ENCODE assay signal across 10 mouse cellular contexts in genomic region chr13:34398061-34398787, GRCm38 (mm10). TPM values are rescaled to one million over a fixed set of nuclear protein-coding genes. Genes with fewer than 3 reads are reported as not detected.
DNase-seq lines count a peak whose midpoint lies in the region; ATAC-seq and TF ChIP-seq lines count a peak whose summit lies in the region.
"Had no signal": no experiment of that assay in that cellular context is flagged by ENCODE, and none has a peak within 500 bp of the region (broad histone marks: within the 10 kb centered on the region; RNA-seq: fewer than 3 reads in every experiment).

No protein-coding gene starts in this region.

- no peaks in the 10 kb centered on the region for H3K9me3 ChIP-seq in midbrain, postnatal 0 days (ENCODE audit: low read length)
- no peaks in the 10 kb centered on the region for H3K9me3 ChIP-seq in midbrain, embryonic 14.5 days (ENCODE audit: control insufficient read depth, low read length)
- H3K9me3 ChIP-seq: limb, embryonic 13.5 days had no signal

- H3K4me3 ChIP-seq in midbrain, postnatal 0 days (ENCODE audit: low read depth, low read length): no peak overlapping the region
- no peak overlapping the region for H3K4me3 ChIP-seq in midbrain, embryonic 14.5 days (replicated peaks; ENCODE audit: low read depth, low read length)
- H3K4me3 ChIP-seq: limb, embryonic 13.5 days had no signal

- H3K27me3 ChIP-seq in midbrain, postnatal 0 days (ENCODE audit: insufficient read depth, low read length): no peaks in the 10 kb centered on the region
- no peaks in the 10 kb centered on the region for H3K27me3 ChIP-seq in midbrain, embryonic 14.5 days (ENCODE audit: control insufficient read depth, insufficient read depth, low read length)
- H3K27me3 ChIP-seq: limb, embryonic 13.5 days had no signal

- 38% methylated on average over 10 of the region's 10 CpGs for WGBS in midbrain, postnatal 0 days
- 39% methylated on average over 10 of the region's 10 CpGs for WGBS in midbrain, embryonic 14.5 days

- DNase-seq in midbrain, postnatal 0 days (ENCODE audit: low spot score): peak; percentile 6
- DNase-seq in midbrain, embryonic 14.5 days: no peak
- peak; percentile 5 for DNase-seq in c-Kit-positive CD71-positive TER-119-positive erythroid progenitor cells, embryonic 14.5 days (ENCODE audit: low spot score)
- DNase-seq in kidney, postnatal 36 days: peak; percentile 19 to 23
- DNase-seq in frontal cortex, postnatal 14 days (ENCODE audit: low spot score in 2 of 2): no peak
- DNase-seq in left cerebral cortex, adult 11 months (ENCODE audit: low spot score): no peak
- no peak for DNase-seq in cerebellum, adult 18-20 months
- DNase-seq: gastrocnemius, postnatal 36 days had no signal

- H3K36me3 ChIP-seq in midbrain, postnatal 0 days (ENCODE audit: insufficient read depth, low read length): no peaks in the 10 kb centered on the region
- no peaks in the 10 kb centered on the region for H3K36me3 ChIP-seq in midbrain, embryonic 14.5 days (ENCODE audit: control insufficient read depth, insufficient read depth, low read length)
- H3K36me3 ChIP-seq: limb, embryonic 13.5 days had no signal

- H3K9ac ChIP-seq in midbrain, postnatal 0 days (replicated peaks; ENCODE audit: low read length, poor library complexity, severe bottlenecking): no peak overlapping the region
- H3K9ac ChIP-seq in midbrain, embryonic 14.5 days (replicated peaks; ENCODE audit: low read length): no peak overlapping the region
- H3K9ac ChIP-seq: limb, embryonic 13.5 days had no signal

- no peak overlapping the region for H3K27ac ChIP-seq in midbrain, postnatal 0 days (ENCODE audit: low read depth, low read length)
- H3K27ac ChIP-seq in midbrain, embryonic 14.5 days (replicated peaks; ENCODE audit: low read depth, low read length): no peak overlapping the region
- H3K27ac ChIP-seq: limb, embryonic 13.5 days had no signal

- TF ChIP-seq CTCF in midbrain, postnatal 0 days (IDR thresholded peaks at IDR 0.05): no peak

- no peak overlapping the region for H3K4me2 ChIP-seq in midbrain, postnatal 0 days (ENCODE audit: low read depth, low read length, poor library complexity, severe bottlenecking)
- H3K4me2 ChIP-seq in midbrain, embryonic 14.5 days (ENCODE audit: low read length): no peak overlapping the region
- H3K4me2 ChIP-seq: limb, embryonic 13.5 days had no signal

- H3K4me1 ChIP-seq in midbrain, postnatal 0 days (ENCODE audit: insufficient read depth, low read length): no peaks in the 10 kb centered on the region
- no peaks in the 10 kb centered on the region for H3K4me1 ChIP-seq in midbrain, embryonic 14.5 days (ENCODE audit: control insufficient read depth, insufficient read depth, low read length)

- no peak for ATAC-seq in midbrain, postnatal 0 days (ENCODE audit: low FRiP score)
- no peak for ATAC-seq in midbrain, embryonic 14.5 days (ENCODE audit: low FRiP score, low TSS enrichment)
- ATAC-seq in megakaryocyte progenitor cell, adult 5-6 weeks (replicated peaks; ENCODE audit: poor library complexity): peak; percentile 54

RNA-seq across cellular contexts. Expression of gene Slc22a23, which starts 53.2 kb away (rescaled TPM):
- total RNA-seq in midbrain, postnatal 0 days (2014; rRNA removed): 145 TPM in 2 replicates
- 13.2 and 14.9 TPM in 2 replicates for polyA plus RNA-seq in midbrain, postnatal 0 days (2015; fragmentation: Nextera tagmentation; extraction: Ambion mirVana)
- 23.4 and 28.0 TPM in 2 replicates for polyA plus RNA-seq in midbrain, embryonic 14.5 days (2014; fragmentation: Nextera tagmentation; extraction: Ambion mirVana)
- total RNA-seq in megakaryocyte progenitor cell, adult 5-6 weeks (2015): 1.1 and 1.4 TPM in 2 replicates
- total RNA-seq in megakaryocyte progenitor cell, adult 5-6 weeks (2017): 0.62 and 2.0 TPM in 2 replicates

Comparison
In these comparisons a context has a peak if more than half of its experiments do, and no peak if none do; other contexts are left out.
1. DNase-seq: peak in midbrain, postnatal 0 days (single experiment), c-Kit-positive CD71-positive TER-119-positive erythroid progenitor cells, embryonic 14.5 days (single experiment) and kidney, postnatal 36 days (2 of 2); none in midbrain, embryonic 14.5 days (single experiment), frontal cortex, postnatal 14 days (0 of 2), left cerebral cortex, adult 11 months (single experiment) and cerebellum, adult 18-20 months (0 of 2).
2. RNA of gene Slc22a23, which starts 53.2 kb away (total RNA-seq): 145 TPM in midbrain, postnatal 0 days; 0.62 to 2.0 TPM in megakaryocyte progenitor cell, adult 5-6 weeks; every median in the first group is over 10 times any median in the second.